Mouse (Mus musculus) adrenal gland, adult 10 weeks (tissue): ENCODE results near the gene Mgat1. TPM values are rescaled to one million over a fixed set of nuclear protein-coding genes. Genes with fewer than 3 reads are reported as not detected.

ENCODE experiments used
- polyA plus RNA-seq: library from polyadenylated mRNA; stranded (reverse); fragments of 350-450 nt; fragmentation: Illumina TruSeq; extraction: RNeasy Lipid Tissue Mini Kit (QIAGEN cat#74804); gene quantifications from one replicate; pipeline ENCODE4 v1.2.3, GENCODE M21; 2014; ENCODE audit warnings: low read depth, low replicate concordance

Gene Mgat1
- polyA plus RNA-seq = 21.6 TPM

GRCm38 (mm10) chr11:49243727-49244594, at the start of gene Mgat1:
Gene Mgat1 (plus strand): TSS chr11:49244191.

GRCm38 (mm10) chr11:49203129-49203768, 40.7 kb upstream of the Mgat1 start, which contains the start of gene Zfp62:
Gene Zfp62 (plus strand): TSS chr11:49203292.

GRCm38 (mm10) chr11:49278222-49278621, 34.2 kb downstream of the Mgat1 start, which contains the start of gene Olfr1393:
Gene Olfr1393 (plus strand): TSS chr11:49278304.

GRCm38 (mm10) chr11:49284982-49285381, 41.0 kb downstream of the Mgat1 start, which contains the start of gene Olfr1392:
Gene Olfr1392 (plus strand): TSS chr11:49285282.

GRCm38 (mm10) chr11:49304441-49304840, 60.5 kb downstream of the Mgat1 start, which contains the start of gene Olfr10:
Gene Olfr10 (plus strand): TSS chr11:49304741.

Other genes starting within 250 kb of the Mgat1 start
- 19.2 TPM for gene 9930111J21Rik2, start 192.9 kb upstream of the Mgat1 start, polyA plus RNA-seq
- gene Tgtp2, start 180.0 kb upstream of the Mgat1 start, polyA plus RNA-seq = 23.6 TPM
- gene Ifi47, start 167.6 kb upstream of the Mgat1 start, polyA plus RNA-seq = 9.7 TPM
- 5.4 TPM for gene Olfr1396, start 129.3 kb upstream of the Mgat1 start, polyA plus RNA-seq
- not detected for gene Olfr1395, start 101.9 kb upstream of the Mgat1 start, polyA plus RNA-seq
- not detected for gene Olfr1394, start 89.8 kb upstream of the Mgat1 start, polyA plus RNA-seq
- gene Btnl9, start 57.0 kb upstream of the Mgat1 start, polyA plus RNA-seq = 96.9 TPM
- gene Zfp62, start 40.9 kb upstream of the Mgat1 start, polyA plus RNA-seq = 131 TPM
- not detected for gene Olfr1393, start 34.1 kb downstream of the Mgat1 start, polyA plus RNA-seq
- 0.17 TPM for gene Olfr1392, start 41.1 kb downstream of the Mgat1 start, polyA plus RNA-seq
- gene Olfr10, start 60.5 kb downstream of the Mgat1 start, polyA plus RNA-seq = not detected
- not detected for gene Olfr1391, start 78.6 kb downstream of the Mgat1 start, polyA plus RNA-seq
- gene Olfr1390, start 91.0 kb downstream of the Mgat1 start, polyA plus RNA-seq = not detected
- gene Olfr1389, start 178.9 kb downstream of the Mgat1 start, polyA plus RNA-seq = not detected
- not detected for gene Olfr1388, start 192.4 kb downstream of the Mgat1 start, polyA plus RNA-seq
- not detected for gene Olfr1387, start 211.2 kb downstream of the Mgat1 start, polyA plus RNA-seq
- not detected for gene Olfr1386, start 220.9 kb downstream of the Mgat1 start, polyA plus RNA-seq
- not detected for gene Olfr1385, start 244.9 kb downstream of the Mgat1 start, polyA plus RNA-seq